Mouse (Mus musculus) liver, embryonic 18 days (tissue): Measurements from ENCODE around the gene Vmn2r65. TPM values are rescaled to one million over a fixed set of nuclear protein-coding genes. Genes with fewer than 3 reads are reported as not detected.

ENCODE experiments used
- polyA plus RNA-seq: library from polyadenylated mRNA; depleted of rRNA; stranded (reverse); fragments of >200 nt; gene quantifications from 2 replicates; pipeline ENCODE4 v1.2.3, GENCODE M21; 2012; rRNA removed

Gene Vmn2r65
- polyA plus RNA-seq = not detected in 2 replicates

DNA sequence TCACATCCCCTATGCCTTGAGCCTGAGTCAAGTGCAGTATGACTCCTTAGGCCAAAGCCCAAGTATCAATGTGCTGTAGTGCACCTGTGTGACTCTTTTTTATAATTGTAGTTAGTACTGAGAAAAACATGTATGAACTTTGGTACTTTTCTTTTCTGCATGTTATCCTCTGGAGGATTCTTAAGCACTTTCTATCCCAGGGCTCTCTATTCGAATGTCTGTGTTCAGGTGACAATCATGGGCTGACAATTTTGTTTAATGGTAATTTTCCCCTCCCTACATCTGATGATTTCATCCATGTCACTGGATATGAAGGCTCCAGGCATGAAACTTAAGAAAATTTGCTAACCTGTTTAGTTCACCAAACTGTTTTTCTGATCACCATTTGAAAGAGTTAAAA lies at the start of gene Vmn2r65:
Vmn2r65 (minus strand) TSS at position 101 of the 400 bp plus-strand sequence.

DNA sequence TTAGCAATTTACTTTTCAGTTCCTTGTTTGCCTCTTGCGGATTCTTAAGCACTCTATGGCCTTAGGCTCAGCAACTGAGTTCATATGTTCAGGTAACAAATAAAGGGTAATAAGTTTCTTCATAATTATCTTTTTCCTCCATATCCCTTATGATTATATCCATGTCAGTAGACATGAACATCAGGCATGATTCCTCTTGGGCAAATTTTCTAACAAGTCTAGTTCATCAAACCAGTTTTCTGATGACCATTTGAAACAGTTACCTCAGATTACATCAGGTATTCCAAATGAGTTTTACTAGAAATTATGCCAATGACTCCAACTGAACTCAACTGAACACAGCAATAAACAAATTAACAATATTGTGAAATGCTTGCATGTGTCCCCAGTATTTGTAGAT lies 48.3 kb upstream of the Vmn2r65 start, which contains the start of gene Vmn2r66:
Vmn2r66 (minus strand) TSS at position 101 of the 400 bp plus-strand sequence.

Other genes with a start within 250 kb of the Vmn2r65 start
- not detected in 2 replicates for gene Olfr291, start 110.6 kb downstream of the Vmn2r65 start, polyA plus RNA-seq
- gene Vmn2r66, start 48.2 kb upstream of the Vmn2r65 start, polyA plus RNA-seq = not detected in 2 replicates
- gene Vmn2r67, start 191.9 kb upstream of the Vmn2r65 start, polyA plus RNA-seq = not detected in 2 replicates